Mouse (Mus musculus): ENCODE results near the gene B3gnt3. TPM values are rescaled to one million over a fixed set of nuclear protein-coding genes. Genes with fewer than 3 reads are reported as not detected.

Gene B3gnt3
- polyA plus RNA-seq, 1 experiment = 0.02 TPM

DNA sequence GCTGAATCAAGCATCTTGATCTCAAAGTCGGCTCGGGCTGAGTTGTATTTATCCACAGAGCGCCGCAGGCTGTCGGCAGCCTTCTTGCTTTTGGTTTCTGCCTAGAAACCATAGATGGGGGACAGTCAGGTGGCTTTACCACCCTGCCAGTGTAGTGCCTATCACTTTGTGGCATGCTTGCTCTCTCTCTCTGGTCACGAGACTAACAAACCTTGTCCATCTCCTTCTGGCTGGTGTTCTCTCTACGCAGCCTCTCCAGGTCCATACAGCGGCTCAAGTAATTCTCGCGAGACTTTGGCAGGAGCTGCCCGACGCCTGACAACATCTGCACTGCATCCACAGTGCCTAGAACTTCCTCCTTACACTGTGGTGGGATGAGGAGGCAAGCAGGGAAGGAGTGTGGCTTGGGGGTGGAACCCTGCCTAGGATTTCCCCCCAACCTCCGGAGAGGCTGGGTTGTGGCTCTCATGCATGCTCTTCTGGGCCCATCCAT lies 15.0 kb upstream of the B3gnt3 start:
- TF ChIP-seq GATA1 (IDR thresholded peaks at IDR 0.05; ENCODE audit: low read length) = no peak

DNA sequence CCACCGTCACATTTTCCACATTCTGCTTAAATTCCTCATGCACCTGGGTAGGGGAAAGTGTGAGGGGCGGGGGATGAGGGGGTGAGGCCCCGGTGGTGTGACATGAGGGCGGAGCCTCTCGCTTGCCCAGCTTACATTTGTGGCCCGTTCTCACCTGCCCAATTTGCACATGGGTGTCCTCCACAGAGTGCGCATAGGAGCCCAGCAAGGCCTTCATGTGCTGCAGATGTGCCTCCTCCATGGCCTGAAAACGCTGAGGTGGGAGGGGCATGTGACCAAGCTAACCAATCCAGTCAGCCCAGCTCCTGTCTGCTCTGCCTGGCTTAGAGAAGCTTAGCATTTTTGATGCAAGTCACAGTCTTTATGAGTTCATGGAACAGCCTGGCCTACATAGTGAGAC lies 13.9 kb upstream of the B3gnt3 start:
- no peak for TF ChIP-seq GATA1 (IDR thresholded peaks at IDR 0.05; ENCODE audit: low read length)

DNA sequence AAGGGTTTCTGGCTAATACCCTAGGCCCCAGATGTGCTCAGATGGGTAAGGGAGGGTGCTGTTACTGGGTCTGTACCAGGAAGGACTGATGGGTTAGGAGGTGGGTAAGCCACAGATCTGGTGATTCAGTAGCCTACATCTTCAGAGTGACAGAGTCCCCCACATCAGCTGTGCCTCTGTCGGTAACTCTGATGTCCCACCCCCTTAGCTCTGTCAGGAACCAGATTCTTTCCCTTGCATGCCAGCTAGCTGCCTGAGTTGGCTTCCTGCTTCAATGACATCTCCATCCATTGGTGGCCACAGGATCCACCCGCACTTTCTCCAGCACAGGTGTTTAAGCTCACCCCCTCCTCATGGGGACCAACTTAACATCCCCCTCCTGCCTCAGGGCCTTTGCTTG lies 10.0 kb upstream of the B3gnt3 start:
- no peak for TF ChIP-seq GATA1 (IDR thresholded peaks at IDR 0.05; ENCODE audit: low read length)

DNA sequence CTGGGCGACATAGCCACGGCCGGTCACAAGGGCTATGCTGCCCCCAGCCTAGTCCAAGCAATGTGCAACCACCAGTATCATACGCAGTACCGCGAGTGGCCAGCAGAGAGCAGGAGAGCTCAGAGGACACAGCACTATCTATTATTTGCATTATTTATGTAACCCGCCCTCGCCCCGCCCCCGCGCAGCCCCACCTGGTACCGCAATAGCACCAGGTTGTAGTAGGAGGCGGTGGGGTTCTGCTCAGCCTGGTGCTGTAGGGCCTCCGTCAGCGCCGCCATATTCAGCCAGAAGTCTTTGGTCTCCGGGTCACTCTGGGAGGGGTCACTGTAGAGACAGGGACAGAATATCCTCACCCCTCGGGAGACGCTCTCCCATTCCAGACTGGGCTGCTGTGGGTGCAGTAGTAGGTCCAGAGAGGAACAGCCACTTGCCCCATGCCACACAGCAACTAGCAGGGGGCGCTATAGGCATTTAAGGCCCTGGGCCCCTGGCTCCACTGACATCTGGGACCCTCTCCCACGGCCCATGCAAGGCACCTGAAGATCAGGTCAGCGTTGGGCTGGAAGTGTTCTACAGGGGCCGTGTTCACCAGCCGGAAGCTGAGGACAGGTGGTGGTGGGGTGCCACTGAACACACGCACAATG lies 8.3 kb upstream of the B3gnt3 start:
- TF ChIP-seq GATA1 (IDR thresholded peaks at IDR 0.05; ENCODE audit: low read length) = no peak

DNA sequence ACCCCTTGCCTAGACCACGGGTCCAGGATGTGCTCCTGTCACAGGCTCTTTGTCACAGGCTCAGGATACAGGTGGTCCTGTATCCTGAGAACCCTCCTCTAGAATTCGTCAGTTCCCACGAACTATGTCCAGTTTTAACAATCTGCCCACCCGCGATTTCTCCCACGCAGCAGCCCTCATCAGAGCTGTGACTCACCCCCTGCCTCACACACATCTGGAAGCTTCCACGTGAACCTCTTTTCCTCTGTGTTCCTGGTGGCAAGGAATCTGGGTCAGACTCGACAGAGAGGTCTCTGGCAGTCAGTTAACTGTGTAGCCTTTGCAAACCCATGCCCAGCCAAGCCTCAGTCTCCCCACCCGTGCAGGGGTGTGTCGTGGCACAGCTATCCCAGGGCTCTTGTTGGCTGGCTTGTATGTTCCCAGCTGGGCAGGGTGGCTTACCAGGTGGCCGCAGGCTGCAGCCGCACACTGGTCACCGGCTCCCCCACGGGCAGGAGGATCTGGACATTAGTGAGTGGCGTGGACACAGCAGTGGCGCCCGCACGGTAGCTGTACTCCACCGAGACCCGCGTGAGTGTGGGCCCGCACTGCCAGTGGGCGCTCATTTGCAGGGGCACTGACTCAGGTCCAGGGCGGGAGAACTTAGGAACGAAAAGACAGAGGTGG lies 7.7 kb upstream of the B3gnt3 start:
- TF ChIP-seq GATA1 (IDR thresholded peaks at IDR 0.05; ENCODE audit: low read length) = no peak

DNA sequence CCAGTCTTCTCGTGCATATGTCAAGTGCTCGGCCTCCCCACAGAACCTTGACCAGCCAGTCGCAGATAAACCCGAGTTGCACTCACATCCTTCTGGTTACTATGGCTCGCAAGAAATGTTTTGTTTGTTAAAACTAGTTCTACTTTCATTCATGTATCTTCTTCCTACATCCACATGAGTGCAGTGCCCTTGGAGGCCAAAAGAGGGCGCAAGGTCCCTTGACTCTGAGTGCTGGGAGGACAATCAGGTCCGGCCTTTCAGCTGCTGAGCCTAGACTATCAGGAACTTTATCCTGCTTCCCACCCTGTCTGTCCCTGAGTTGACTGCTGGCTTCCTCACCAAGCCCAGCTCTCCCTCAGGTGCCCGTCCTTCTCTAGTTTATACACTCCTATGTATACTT lies 6.3 kb upstream of the B3gnt3 start:
- no peak for TF ChIP-seq GATA1 (IDR thresholded peaks at IDR 0.05; ENCODE audit: low read length)

DNA sequence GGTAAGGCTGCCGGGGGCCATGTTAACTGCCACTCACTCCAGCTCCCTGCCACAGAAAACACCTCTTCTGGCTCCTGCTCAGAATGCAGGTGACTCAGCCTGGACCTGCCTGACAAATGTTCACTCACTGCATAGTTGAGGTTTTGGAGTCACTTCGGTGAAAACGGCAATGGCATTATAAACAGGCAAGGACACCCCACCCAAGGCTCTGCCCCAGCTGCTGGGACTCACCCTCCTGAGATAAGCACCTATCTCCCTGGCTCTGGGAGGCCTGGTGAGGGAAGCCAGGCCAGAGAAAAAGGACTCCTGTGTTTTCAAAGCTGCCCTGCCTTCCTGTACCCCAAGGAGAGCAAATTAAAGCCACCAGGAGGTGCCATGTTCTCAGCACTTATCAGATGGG lies 1.3 kb upstream of the B3gnt3 start:
- no peak for TF ChIP-seq GATA1 (IDR thresholded peaks at IDR 0.05; ENCODE audit: low read length)

DNA sequence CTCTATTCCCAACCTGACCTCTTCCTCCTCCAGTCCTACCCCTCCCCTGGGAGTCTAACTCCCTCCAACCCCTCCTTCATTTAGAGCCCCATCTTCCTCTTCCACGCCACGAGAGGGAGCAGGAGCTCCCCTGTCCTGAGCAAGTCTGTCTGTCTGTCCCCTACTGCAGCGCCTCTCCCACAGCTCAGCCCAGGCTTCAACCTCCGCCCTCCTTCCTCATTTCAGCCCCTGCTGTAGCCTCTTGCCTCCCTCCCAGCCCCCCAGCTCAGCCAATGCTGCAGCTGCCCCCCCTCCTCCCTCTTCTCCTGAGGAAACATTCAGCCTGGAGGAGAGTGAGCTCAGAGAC lies 471 bp upstream of the B3gnt3 start:
- TF ChIP-seq GATA1 (IDR thresholded peaks at IDR 0.05; ENCODE audit: low read length) = no peak

DNA sequence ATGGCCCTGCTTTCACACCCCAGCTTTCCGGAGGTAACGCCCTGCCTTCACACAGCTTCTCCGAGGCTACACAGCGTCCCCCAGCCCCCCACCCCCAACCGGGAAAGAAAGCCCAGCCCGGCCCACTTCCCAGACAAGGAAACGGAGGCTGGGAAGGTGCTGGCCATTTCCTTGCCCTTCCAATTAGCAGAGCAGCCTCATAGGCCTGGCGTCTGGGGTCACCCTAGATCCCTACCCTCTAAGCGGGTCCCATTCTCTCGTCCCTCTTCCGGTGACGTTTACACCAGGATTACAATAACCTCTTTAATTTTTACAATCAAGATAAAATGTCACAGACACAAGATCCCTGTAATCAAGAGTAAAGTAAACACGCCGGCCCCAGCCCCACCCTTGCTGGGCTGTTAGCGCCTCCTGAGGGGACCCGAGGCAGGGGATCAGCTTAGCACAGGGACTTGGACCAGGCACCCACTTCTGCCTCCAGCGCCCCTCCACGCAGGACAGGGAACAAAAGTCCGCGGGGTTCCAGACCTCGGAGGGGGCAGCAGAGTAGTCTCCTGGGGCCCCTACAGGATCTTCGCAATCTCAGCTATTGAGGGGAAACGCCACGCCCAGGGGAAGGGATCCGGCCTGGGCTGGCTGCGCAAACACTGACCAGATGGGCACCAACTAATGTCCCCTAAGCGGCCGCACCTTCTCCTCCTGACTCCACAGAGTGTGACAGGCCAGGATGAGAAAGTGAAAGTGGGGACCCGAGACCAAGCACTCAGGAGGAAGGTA lies 908 bp downstream of the B3gnt3 start:
- no peak for TF ChIP-seq GATA1 (IDR thresholded peaks at IDR 0.05; ENCODE audit: low read length)

DNA sequence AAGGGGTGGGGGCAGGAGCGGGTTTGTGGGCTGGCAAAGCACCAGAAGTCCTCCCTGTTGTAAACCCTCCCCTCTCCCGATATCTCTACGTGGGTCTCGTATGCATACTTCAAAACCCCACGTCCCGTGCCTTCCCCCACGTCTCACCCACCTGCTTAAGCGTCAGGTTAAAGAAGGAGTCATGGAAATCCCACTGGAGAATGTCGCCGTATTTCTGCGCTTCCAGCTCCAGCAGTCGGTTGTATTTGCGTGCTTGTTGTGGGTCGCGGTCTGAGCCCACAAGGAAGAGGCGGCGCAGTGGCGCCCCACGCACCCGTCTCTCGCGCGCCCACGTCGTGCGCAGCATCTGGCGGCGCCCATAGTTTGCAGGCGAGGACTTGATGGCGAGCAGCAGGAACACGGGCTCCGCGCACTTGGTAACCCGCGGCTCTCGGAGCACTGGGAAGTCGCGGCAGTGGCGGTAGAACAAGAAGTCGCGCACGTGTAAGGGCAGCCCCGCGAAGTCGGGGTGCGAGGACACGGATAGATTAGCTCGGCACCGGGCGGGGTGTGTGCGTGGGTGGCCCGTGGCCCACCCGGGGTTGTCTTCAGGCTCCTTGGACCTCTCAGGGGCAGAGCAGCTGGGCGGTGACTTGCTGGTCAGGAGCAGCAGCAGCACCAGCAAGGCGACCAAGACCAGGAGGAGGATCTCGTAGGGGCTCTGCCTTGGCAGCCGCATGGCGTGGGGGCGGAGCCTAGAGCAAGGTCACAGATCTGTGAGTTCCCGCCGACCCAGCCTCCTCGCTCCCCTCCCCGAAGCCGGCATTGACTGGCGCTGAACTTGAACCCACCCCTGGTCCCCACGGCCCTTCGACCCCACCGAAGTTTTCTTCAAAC lies 8.2 kb downstream of the B3gnt3 start:
- TF ChIP-seq GATA1 (IDR thresholded peaks at IDR 0.05; ENCODE audit: low read length) = no peak

DNA sequence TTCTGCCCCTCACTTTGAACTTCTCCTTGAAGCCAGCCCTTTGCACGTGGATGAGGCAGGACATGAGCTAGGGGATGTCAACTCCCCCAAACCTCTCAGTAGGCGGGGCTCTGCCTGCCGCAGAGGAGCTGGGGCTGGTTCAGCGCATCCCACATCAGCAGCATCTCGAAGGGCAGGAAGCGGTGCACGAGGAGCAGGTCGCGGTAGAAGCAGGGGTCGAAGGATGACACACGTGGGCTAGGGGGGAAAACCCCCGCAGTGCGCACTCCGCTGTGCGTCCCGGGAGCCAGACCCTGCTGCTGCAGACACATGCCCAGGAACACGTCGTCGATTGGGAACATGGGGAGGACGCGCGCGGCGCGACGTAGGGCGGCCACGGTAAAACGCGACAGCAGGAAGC lies 9.1 kb downstream of the B3gnt3 start:
- no peak for TF ChIP-seq GATA1 (IDR thresholded peaks at IDR 0.05; ENCODE audit: low read length)

DNA sequence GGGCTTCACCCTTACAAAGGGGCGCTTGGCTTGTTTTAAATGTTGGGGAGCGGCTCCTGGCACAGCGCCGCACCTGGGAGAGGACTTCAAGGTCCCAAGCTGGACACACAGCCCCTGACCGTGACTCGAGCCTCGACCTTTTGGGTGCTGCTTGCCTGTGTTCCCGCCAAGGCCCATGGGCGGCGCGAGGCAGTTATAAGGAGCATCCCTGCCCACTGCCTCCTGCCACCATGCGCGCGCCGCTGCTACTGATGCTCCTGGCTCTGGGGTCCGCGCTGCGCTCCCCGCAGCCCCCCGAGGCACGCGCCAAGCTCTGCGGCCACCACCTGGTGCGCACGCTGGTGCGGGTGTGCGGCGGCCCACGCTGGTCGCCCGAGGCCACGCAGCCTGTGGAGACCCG lies 12.6 kb downstream of the B3gnt3 start, which contains the start of gene Insl3:
Insl3 (plus strand) TSS at position 187 of the 400 bp plus-strand sequence.
- no peak for TF ChIP-seq GATA1 (IDR thresholded peaks at IDR 0.05; ENCODE audit: low read length)

DNA sequence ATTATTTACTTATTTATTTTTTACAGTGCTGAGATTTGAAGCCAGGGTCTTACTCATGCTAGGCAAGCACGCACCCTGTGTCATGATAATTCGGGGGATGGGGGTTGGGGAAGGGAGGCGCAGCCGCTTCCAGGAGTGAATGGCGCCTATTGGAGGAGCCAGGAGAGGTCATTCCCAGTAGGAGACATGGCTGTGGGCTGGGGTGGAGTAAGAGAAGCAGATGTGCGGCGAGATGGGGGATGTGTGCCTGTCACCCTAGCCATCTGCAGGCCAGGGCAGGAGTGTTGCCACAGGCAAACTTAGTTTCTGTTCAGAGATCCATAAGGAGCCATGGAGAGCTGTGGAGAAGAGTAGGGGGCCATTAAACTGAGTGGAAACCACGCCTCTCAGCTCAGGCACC lies 14.0 kb downstream of the B3gnt3 start:
- no peak for TF ChIP-seq GATA1 (IDR thresholded peaks at IDR 0.05; ENCODE audit: low read length)

DNA sequence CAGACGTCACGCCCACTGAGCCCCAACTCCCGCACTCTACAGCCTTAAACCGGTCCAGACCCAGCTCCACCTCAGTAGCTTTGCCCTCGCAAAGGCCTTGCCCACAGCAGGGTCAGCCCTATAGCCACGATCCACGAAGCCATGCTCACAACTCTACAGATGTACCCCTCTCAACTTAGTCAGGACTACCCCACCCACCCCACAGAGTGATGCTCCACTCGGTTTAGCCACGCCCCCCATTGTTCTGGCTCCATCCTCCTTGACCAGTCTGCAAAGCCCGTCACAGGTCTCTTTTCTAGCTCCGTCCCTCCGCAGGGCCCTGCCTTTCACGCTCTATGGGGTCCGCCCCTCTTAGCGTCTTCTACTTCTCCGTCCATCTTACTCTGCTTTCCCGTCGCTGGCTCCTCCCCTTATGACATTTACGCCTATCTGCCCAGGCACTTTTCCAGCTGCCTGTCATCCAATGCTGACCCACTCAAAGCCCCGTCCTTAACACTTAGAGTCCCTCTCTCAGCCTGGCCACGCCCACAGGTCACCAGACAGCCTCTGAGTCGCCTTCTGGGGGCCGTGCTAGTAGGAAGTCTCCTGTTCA lies 15.3 kb downstream of the B3gnt3 start:
- TF ChIP-seq GATA1 (IDR thresholded peaks at IDR 0.05; ENCODE audit: low read length) = no peak

DNA sequence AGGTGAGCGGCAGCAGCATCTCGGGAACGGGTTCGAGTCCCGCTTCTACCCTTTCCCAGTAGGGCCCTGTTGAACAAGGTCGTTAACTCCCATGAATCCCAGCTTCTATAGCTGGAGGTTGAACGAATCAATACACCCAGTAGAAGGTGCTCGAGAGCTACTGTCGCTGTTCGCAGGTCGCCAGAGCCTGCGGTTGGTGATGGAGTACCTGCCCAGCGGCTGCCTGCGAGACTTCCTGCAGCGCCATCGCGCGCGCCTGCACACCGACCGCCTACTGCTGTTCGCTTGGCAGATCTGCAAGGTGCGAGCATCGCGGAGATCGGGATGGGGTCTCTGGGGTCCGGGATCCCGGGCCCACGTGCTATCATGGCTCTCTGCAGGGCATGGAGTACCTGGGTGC lies 16.0 kb downstream of the B3gnt3 start:
- TF ChIP-seq GATA1 (IDR thresholded peaks at IDR 0.05; ENCODE audit: low read length) = no peak

All from G1E-ER4 (cell line).